ENCODE assay signal across 23 mouse cellular contexts in the genomic region with DNA sequence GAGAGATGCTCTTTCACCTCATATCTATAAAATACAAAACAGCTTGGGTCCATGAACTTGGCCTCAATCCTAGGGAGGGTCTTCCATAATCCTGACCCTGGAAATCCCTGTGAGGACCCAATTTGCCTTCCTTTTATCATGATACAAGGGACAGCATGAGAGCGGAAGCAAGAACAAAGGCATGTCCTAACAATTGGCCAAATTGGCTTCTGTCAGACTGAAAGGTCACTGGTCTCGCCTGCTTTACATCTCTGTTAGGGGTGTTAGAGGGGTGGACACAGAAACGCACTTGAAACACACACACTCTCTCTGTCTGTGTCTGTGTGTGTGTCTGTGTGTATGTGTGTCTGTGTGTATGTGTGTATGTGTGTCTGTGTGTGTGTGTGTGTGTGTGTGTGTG.
"Had no signal": no experiment of that assay in that cellular context is flagged by ENCODE, and none has a peak within 500 bp of the region (broad histone marks: within the 10 kb centered on the region; RNA-seq: fewer than 3 reads in every experiment).

No protein-coding gene starts in this region.

- H3K36me3 ChIP-seq: heart, embryonic 13.5 days; heart, embryonic 15.5 days; hindbrain, embryonic 13.5 days; intestine, embryonic 15.5 days; liver, embryonic 13.5 days; liver, embryonic 15.5 days had no signal

- H3K9me3 ChIP-seq: heart, embryonic 13.5 days; heart, embryonic 15.5 days; hindbrain, embryonic 13.5 days; intestine, embryonic 15.5 days; liver, embryonic 13.5 days; liver, embryonic 15.5 days had no signal

- H3K4me2 ChIP-seq: heart, embryonic 11.5 days; heart, embryonic 13.5 days; heart, embryonic 15.5 days; hindbrain, embryonic 13.5 days; intestine, embryonic 15.5 days; liver, embryonic 11.5 days; liver, embryonic 13.5 days; liver, embryonic 15.5 days had no signal

- ATAC-seq: hindbrain, embryonic 16.5 days; inflammation-experienced regulatory T-cells, adult 6 months; intestine, embryonic 15.5 days; intestine, postnatal 0 days had no signal

- H3K4me3 ChIP-seq: heart, embryonic 13.5 days; heart, embryonic 15.5 days; hindbrain, embryonic 13.5 days; intestine, embryonic 15.5 days; layer of hippocampus, adult 2 months; left cerebral cortex, adult 2 months; liver, embryonic 13.5 days; liver, embryonic 15.5 days had no signal

- H3K27me3 ChIP-seq: heart, embryonic 13.5 days; heart, embryonic 15.5 days; intestine, embryonic 15.5 days; liver, embryonic 13.5 days; liver, embryonic 15.5 days had no signal

- H3K27ac ChIP-seq: heart, embryonic 13.5 days; heart, embryonic 15.5 days; hindbrain, embryonic 13.5 days; intestine, embryonic 15.5 days; layer of hippocampus, adult 2 months; left cerebral cortex, adult 2 months; liver, embryonic 13.5 days; liver, embryonic 15.5 days had no signal

- DNase-seq: gastrocnemius, postnatal 14 days; heart, adult 18-20 months; heart, postnatal 14 days; heart, postnatal 36 days; kidney, adult 18-20 months; kidney, adult 8-10 months; kidney, postnatal 10 days; kidney, postnatal 25 days; kidney, postnatal 4 days; liver; liver, embryonic 13.5 days had no signal

- H3K4me1 ChIP-seq: heart, embryonic 15.5 days; intestine, embryonic 15.5 days; liver, embryonic 13.5 days; liver, embryonic 15.5 days had no signal

- H3K9ac ChIP-seq: heart, embryonic 13.5 days; heart, embryonic 15.5 days; hindbrain, embryonic 13.5 days; intestine, embryonic 15.5 days; liver, embryonic 13.5 days; liver, embryonic 15.5 days had no signal
